Mouse (Mus musculus) sigmoid colon, adult 10 weeks (tissue): ENCODE results near the gene Gm26602. TPM values are rescaled to one million over a fixed set of nuclear protein-coding genes. Genes with fewer than 3 reads are reported as not detected.

Source experiments
- polyA plus RNA-seq: library from polyadenylated mRNA; stranded (reverse); fragments of 350-450 nt; fragmentation: Illumina TruSeq; extraction: RNeasy Lipid Tissue Mini Kit (QIAGEN cat#74804); gene quantifications from one replicate; pipeline ENCODE4 v1.2.3, GENCODE M21; 2014; ENCODE audit warnings: low read depth, low replicate concordance

Gene Gm26602
- polyA plus RNA-seq, result not detected

GRCm38 (mm10) chr10:79910556-79910955, at the start of gene Gm26602:
Gene Gm26602 (plus strand): TSS chr10:79910856.

GRCm38 (mm10) chr10:79874290-79874862, 36.3 kb upstream of the Gm26602 start, which contains the start of the genes Prtn3 and Plppr3:
Gene Prtn3 (plus strand): TSS chr10:79874476.
Gene Plppr3 (minus strand): TSS chr10:79874634.

GRCm38 (mm10) chr10:79886054-79886453, 24.6 kb upstream of the Gm26602 start, which contains the start of gene Elane:
Gene Elane (plus strand): TSS chr10:79886247.

GRCm38 (mm10) chr10:79890670-79891069, 20.0 kb upstream of the Gm26602 start, which contains the start of gene Cfd:
Gene Cfd (plus strand): TSS chr10:79890853.

GRCm38 (mm10) chr10:79908167-79909091, 2.2 kb upstream of the Gm26602 start, which contains the start of gene Med16:
Gene Med16 (minus strand): TSS chr10:79908923.

GRCm38 (mm10) chr10:79916808-79917531, 6.3 kb downstream of the Gm26602 start, which contains the start of gene Kiss1r:
Gene Kiss1r (plus strand): TSS chr10:79916971.

GRCm38 (mm10) chr10:79920958-79921535, 10.4 kb downstream of the Gm26602 start, which contains the start of gene R3hdm4:
Gene R3hdm4 (minus strand): TSS chr10:79921208.

GRCm38 (mm10) chr10:79926491-79927323, 16.1 kb downstream of the Gm26602 start, which contains the start of gene Arid3a:
Gene Arid3a (plus strand): TSS chr10:79927043.

GRCm38 (mm10) chr10:79959847-79960601, 49.4 kb downstream of the Gm26602 start, which contains the start of gene Wdr18:
Gene Wdr18 (plus strand): TSS chr10:79960152.

Other genes with a start within 250 kb of the Gm26602 start
- gene Madcam1, start 246.3 kb upstream of the Gm26602 start, polyA plus RNA-seq, result not detected
- not detected for gene Tpgs1, start 241.5 kb upstream of the Gm26602 start, polyA plus RNA-seq
- gene Cdc34, start 228.7 kb upstream of the Gm26602 start, polyA plus RNA-seq, result not detected
- gene Gzmm, start 221.8 kb upstream of the Gm26602 start, polyA plus RNA-seq, result not detected
- 376 TPM for gene Bsg, start 206.4 kb upstream of the Gm26602 start, polyA plus RNA-seq
- 0.22 TPM for gene Hcn2, start 194.2 kb upstream of the Gm26602 start, polyA plus RNA-seq
- gene Polrmt, start 164.3 kb upstream of the Gm26602 start, polyA plus RNA-seq, result 0.82 TPM
- not detected for gene Fgf22, start 155.8 kb upstream of the Gm26602 start, polyA plus RNA-seq
- gene Rnf126, start 143.9 kb upstream of the Gm26602 start, polyA plus RNA-seq, result 0.73 TPM
- gene Fstl3, start 133.6 kb upstream of the Gm26602 start, polyA plus RNA-seq, result 2.5 TPM
- gene Prss57, start 119.9 kb upstream of the Gm26602 start, polyA plus RNA-seq, result not detected
- 0.69 TPM for gene Palm, start 117.3 kb upstream of the Gm26602 start, polyA plus RNA-seq
- gene Misp, start 89.9 kb upstream of the Gm26602 start, polyA plus RNA-seq, result 12.8 TPM
- gene Ptbp1, start 56.4 kb upstream of the Gm26602 start, polyA plus RNA-seq, result 91.3 TPM
- gene Prtn3, start 36.4 kb upstream of the Gm26602 start, polyA plus RNA-seq, result not detected
- not detected for gene Plppr3, start 36.2 kb upstream of the Gm26602 start, polyA plus RNA-seq
- gene Elane, start 24.6 kb upstream of the Gm26602 start, polyA plus RNA-seq, result not detected
- gene Cfd, start 20.0 kb upstream of the Gm26602 start, polyA plus RNA-seq, result 0.88 TPM
- gene Med16, start 1.9 kb upstream of the Gm26602 start, polyA plus RNA-seq, result 0.19 TPM
- gene Kiss1r, start 6.1 kb downstream of the Gm26602 start, polyA plus RNA-seq, result 0.35 TPM
- gene R3hdm4, start 10.4 kb downstream of the Gm26602 start, polyA plus RNA-seq, result 21.3 TPM
- 2.5 TPM for gene Arid3a, start 16.2 kb downstream of the Gm26602 start, polyA plus RNA-seq
- 0.79 TPM for gene Wdr18, start 49.3 kb downstream of the Gm26602 start, polyA plus RNA-seq
- not detected for gene Grin3b, start 59.9 kb downstream of the Gm26602 start, polyA plus RNA-seq
- 0.22 TPM for gene Tmem259, start 73.5 kb downstream of the Gm26602 start, polyA plus RNA-seq
- gene Cnn2, start 77.7 kb downstream of the Gm26602 start, polyA plus RNA-seq, result 4.2 TPM
- gene Abca7, start 85.6 kb downstream of the Gm26602 start, polyA plus RNA-seq, result 0.41 TPM
- not detected for gene Arhgap45, start 105.8 kb downstream of the Gm26602 start, polyA plus RNA-seq
- 0.63 TPM for gene Polr2e, start 128.9 kb downstream of the Gm26602 start, polyA plus RNA-seq
- 21.4 TPM for gene Gpx4, start 136.3 kb downstream of the Gm26602 start, polyA plus RNA-seq
- gene Sbno2, start 194.7 kb downstream of the Gm26602 start, polyA plus RNA-seq, result 1.6 TPM
- gene Stk11, start 204.9 kb downstream of the Gm26602 start, polyA plus RNA-seq, result 6.7 TPM
- 0.50 TPM for gene Atp5d, start 227.8 kb downstream of the Gm26602 start, polyA plus RNA-seq
- gene Cbarp, start 230.0 kb downstream of the Gm26602 start, polyA plus RNA-seq, result not detected
- gene Midn, start 237.4 kb downstream of the Gm26602 start, polyA plus RNA-seq, result 13.1 TPM